Mouse (Mus musculus) forelimb bud, embryonic 11.5 days (tissue): ENCODE data around the gene Ccdc93.

Source experiments
- DNase-seq: peaks from one replicate; pipeline ENCODE4 v3.0.0-alpha.2; 2012; ENCODE audit warnings: low read depth, low spot score

Ccdc93 gene

GRCm38 (mm10) chr1:121511966-121512365 lies 81.1 kb downstream of the Ccdc93 start:
- DNase-seq = no peak

- DNase-seq = no peak
Measured at GRCm38 (mm10) chr1:121518609-121519008, 87.8 kb downstream of the Ccdc93 start.

- DNase-seq = no peak
Measured at GRCm38 (mm10) chr1:121527061-121527460, 96.2 kb downstream of the Ccdc93 start.

- DNase-seq = no peak
Measured at GRCm38 (mm10) chr1:121527600-121528398, 97.0 kb downstream of the Ccdc93 start.

GRCm38 (mm10) chr1:121528399-121528720 lies 97.5 kb downstream of the Ccdc93 start, which contains the start of gene Htr5b:
Gene Htr5b, minus strand, starts transcription at chr1:121528465.
- DNase-seq = peak; percentile 75

GRCm38 (mm10) chr1:121529286-121529685 lies 98.4 kb downstream of the Ccdc93 start:
- no peak for DNase-seq

- DNase-seq = no peak
Measured at GRCm38 (mm10) chr1:121531439-121531838, 100.6 kb downstream of the Ccdc93 start.

- DNase-seq = no peak
Measured at GRCm38 (mm10) chr1:121540361-121540760, 109.5 kb downstream of the Ccdc93 start.

- no peak for DNase-seq
Measured at GRCm38 (mm10) chr1:121546844-121547243, 116.0 kb downstream of the Ccdc93 start.

GRCm38 (mm10) chr1:121548667-121549066 lies 117.8 kb downstream of the Ccdc93 start:
- no peak for DNase-seq

GRCm38 (mm10) chr1:121549456-121549855 lies 118.6 kb downstream of the Ccdc93 start:
- no peak for DNase-seq

GRCm38 (mm10) chr1:121550801-121551456 lies 120.1 kb downstream of the Ccdc93 start:
- no peak for DNase-seq

GRCm38 (mm10) chr1:121551457-121551835 lies 120.6 kb downstream of the Ccdc93 start:
- DNase-seq = no peak
